Mouse (Mus musculus): ENCODE measurements around the gene Ube2e1. TPM values are rescaled to one million over a fixed set of nuclear protein-coding genes. Genes with fewer than 3 reads are reported as not detected.

Gene Ube2e1
- total RNA-seq, 2 experiments from 2014 or later = 55.6 to 85.8 TPM

Other genes starting within 250 kb of the Ube2e1 start
- gene Nr1d2, start 92.7 kb downstream of the Ube2e1 start, total RNA-seq (2014; fragmentation: Nextera tagmentation) = 10.4 and 12.6 TPM in 2 replicates
- gene Nr1d2, start 92.7 kb downstream of the Ube2e1 start, total RNA-seq (2017) = 10.6 and 15.5 TPM in 2 replicates
- gene Nkiras1, start 60.7 kb downstream of the Ube2e1 start, total RNA-seq (2014; fragmentation: Nextera tagmentation) = 16.1 and 19.4 TPM in 2 replicates
- 9.0 and 11.5 TPM in 2 replicates for gene Nkiras1, start 60.7 kb downstream of the Ube2e1 start, total RNA-seq (2017)
- 2,368 and 2,511 TPM in 2 replicates for gene Rpl15, start 60.5 kb downstream of the Ube2e1 start, total RNA-seq (2014; fragmentation: Nextera tagmentation)
- 2,162 and 2,291 TPM in 2 replicates for gene Rpl15, start 60.5 kb downstream of the Ube2e1 start, total RNA-seq (2017)

All from megakaryocyte-erythroid progenitor cell, adult 5-6 weeks (primary cell).